Mouse (Mus musculus): ENCODE results near the gene Rsbn1l.

Rsbn1l gene

GRCm38 (mm10) chr5:20956298-20956697 lies at the start of gene Rsbn1l:
TSS of gene Rsbn1l (minus strand) at chr5:20956398.
- DNase-seq, result no peak

GRCm38 (mm10) chr5:21002723-21003122 lies 46.5 kb upstream of the Rsbn1l start:
- DNase-seq, result no peak

GRCm38 (mm10) chr5:21001622-21002315 lies 45.6 kb upstream of the Rsbn1l start:
- DNase-seq, result no peak

- DNase-seq, result no peak
These were observed 42.2 kb upstream of the Rsbn1l start for GRCm38 (mm10) chr5:20998427-20998826.

GRCm38 (mm10) chr5:20997555-20997954 lies 41.4 kb upstream of the Rsbn1l start:
- no peak for DNase-seq

GRCm38 (mm10) chr5:20990062-20990809 lies 34.0 kb upstream of the Rsbn1l start:
- DNase-seq, result no peak

- DNase-seq, result peak in 1 of 2 experiments; percentile 12
These were observed 30.1 kb upstream of the Rsbn1l start for GRCm38 (mm10) chr5:20986271-20986670.

GRCm38 (mm10) chr5:20983505-20983904 lies 27.3 kb upstream of the Rsbn1l start:
- no peak for DNase-seq

GRCm38 (mm10) chr5:20974690-20975089 lies 18.5 kb upstream of the Rsbn1l start:
- no peak for DNase-seq

GRCm38 (mm10) chr5:20973999-20974398 lies 17.8 kb upstream of the Rsbn1l start:
- DNase-seq, result no peak

- no peak for DNase-seq
These were observed 16.9 kb upstream of the Rsbn1l start for GRCm38 (mm10) chr5:20973069-20973468.

GRCm38 (mm10) chr5:20968963-20969362 lies 12.8 kb upstream of the Rsbn1l start:
- DNase-seq, result peak; percentile 62 to 63

GRCm38 (mm10) chr5:20968493-20968892 lies 12.3 kb upstream of the Rsbn1l start:
- DNase-seq, result peak in 1 of 2 experiments; percentile 18

GRCm38 (mm10) chr5:20967942-20968341 lies 11.7 kb upstream of the Rsbn1l start:
- DNase-seq, result peak; percentile 49 to 73

GRCm38 (mm10) chr5:20964446-20964845 lies 8.2 kb upstream of the Rsbn1l start:
- DNase-seq, result no peak

GRCm38 (mm10) chr5:20963295-20963694 lies 7.1 kb upstream of the Rsbn1l start:
- DNase-seq, result no peak

GRCm38 (mm10) chr5:20960927-20961326 lies 4.7 kb upstream of the Rsbn1l start:
- no peak for DNase-seq

- DNase-seq, result no peak
These were observed 923 bp downstream of the Rsbn1l start for GRCm38 (mm10) chr5:20955114-20955835.

GRCm38 (mm10) chr5:20952337-20952925 lies 3.8 kb downstream of the Rsbn1l start:
- no peak for DNase-seq

GRCm38 (mm10) chr5:20951666-20952281 lies 4.4 kb downstream of the Rsbn1l start:
- peak; percentile 94 to 97 for DNase-seq

GRCm38 (mm10) chr5:20950855-20951650 lies 5.1 kb downstream of the Rsbn1l start:
- DNase-seq, result peak; percentile 74 to 82

GRCm38 (mm10) chr5:20950516-20950854 lies 5.7 kb downstream of the Rsbn1l start:
- no peak for DNase-seq

Measured in kidney, postnatal 4 days (tissue).